ENCODE assay signal across 8 mouse cellular contexts in genomic region chr4:48690640-48691039, GRCm38 (mm10). TPM values are rescaled to one million over a fixed set of nuclear protein-coding genes. Genes with fewer than 3 reads are reported as not detected.
DNase-seq lines count a peak whose midpoint lies in the region; ATAC-seq and TF ChIP-seq lines count a peak whose summit lies in the region.

No protein-coding gene starts in this region.

- H3K9ac ChIP-seq in ES-E14 (ENCODE audit: insufficient read depth, low read depth, low read length, poor library complexity, severe bottlenecking): peak overlapping the region; percentile 49; the same call in 1 of the 2 replicates
- no peak overlapping the region for H3K9ac ChIP-seq in liver, embryonic 14.5 days (replicated peaks)

- no peaks in the 10 kb centered on the region for H3K9me3 ChIP-seq in heart, embryonic 10.5 days
- no peaks in the 10 kb centered on the region for H3K9me3 ChIP-seq in ES-E14 (ENCODE audit: control insufficient read depth, insufficient read depth, low read depth, low read length)
- H3K9me3 ChIP-seq in liver, embryonic 14.5 days (ENCODE audit: control insufficient read depth, low read length): no peaks in the 10 kb centered on the region

- H3K27ac ChIP-seq in heart, embryonic 10.5 days: no peak overlapping the region
- no peak overlapping the region for H3K27ac ChIP-seq in ES-E14 (ENCODE audit: insufficient read depth, low read depth, low read length, poor library complexity, severe bottlenecking)
- H3K27ac ChIP-seq in liver, embryonic 14.5 days: no peak overlapping the region

- no peaks in the 10 kb centered on the region for H3K4me1 ChIP-seq in heart, embryonic 10.5 days
- H3K4me1 ChIP-seq in ES-E14 (ENCODE audit: control insufficient read depth in 2 of 2, insufficient read depth in 2 of 2, low read length in 2 of 2, poor library complexity in 1 of 2): 0 out of 4 replicates have a peak, but pooled peaks cover 0 to 2% of the 10 kb centered on the region in 2 experiments
- no peaks in the 10 kb centered on the region for H3K4me1 ChIP-seq in liver, embryonic 14.5 days (replicated peaks; ENCODE audit: control insufficient read depth in 2 of 2, insufficient read depth in 2 of 2, low read length in 1 of 2)

- ATAC-seq in liver, embryonic 14.5 days (ENCODE audit: insufficient read depth): no peak

- no peak overlapping the region for H3K4me3 ChIP-seq in heart, embryonic 10.5 days
- H3K4me3 ChIP-seq in ES-E14 (ENCODE audit: insufficient read depth in 1 of 2, low read depth in 1 of 2, low read length in 2 of 2, poor library complexity in 1 of 2, severe bottlenecking in 1 of 2): peak overlapping the region in 1 of 2 experiments; percentile 52; a peak in 2 of 4 replicates
- no peak overlapping the region for H3K4me3 ChIP-seq in liver, embryonic 14.5 days (ENCODE audit: insufficient read depth in 1 of 2, low read depth in 2 of 2, low read length in 2 of 2)

- peak; percentile 44 to 71 for DNase-seq in heart, postnatal 10 days
- DNase-seq in heart, embryonic 10.5 days (ENCODE audit: low spot score): no peak
- peak; percentile 50 for DNase-seq in ES-E14 (ENCODE audit: low read depth, low spot score)
- DNase-seq in cerebellum, postnatal 36 days: peak; percentile 82 to 84
- peak; percentile 10 to 30 for DNase-seq in kidney, adult 8-10 months
- DNase-seq in liver, embryonic 14.5 days (ENCODE audit: low read depth in 3 of 3, low spot score in 3 of 3): peak in 1 of 3 experiments; percentile 11
- peak; percentile 69 for DNase-seq in right cerebral cortex, postnatal 14 days
- DNase-seq in adrenal gland, adult 2 months: no peak

- H3K27me3 ChIP-seq in heart, embryonic 10.5 days (ENCODE audit: insufficient read depth, poor library complexity, severe bottlenecking): no peaks in the 10 kb centered on the region
- no peaks in the 10 kb centered on the region for H3K27me3 ChIP-seq in liver, embryonic 14.5 days (ENCODE audit: control insufficient read depth, insufficient read depth, low read length)

- 77% methylated on average over 9 of the region's 9 CpGs for WGBS in heart, embryonic 10.5 days
- WGBS in liver, embryonic 14.5 days (ENCODE audit: insufficient replicate concordance): 64% methylated on average over 9 of the region's 9 CpGs

- no peaks in the 10 kb centered on the region for H3K36me3 ChIP-seq in heart, embryonic 10.5 days
- no peaks in the 10 kb centered on the region; the same call in 1 of the 2 replicates for H3K36me3 ChIP-seq in ES-E14 (ENCODE audit: control insufficient read depth, insufficient read depth, low read length, poor library complexity, severe bottlenecking)
- no peaks in the 10 kb centered on the region for H3K36me3 ChIP-seq in liver, embryonic 14.5 days (replicated peaks; ENCODE audit: control insufficient read depth, insufficient read depth, low read depth)

- in situ Hi-C loops in ES-E14 (cut with MboI; ENCODE audit: low sequenced_read_pairs in 2 of 2, unreplicated experiment in 2 of 2): no loop called here

- TF ChIP-seq EP300 in liver, embryonic 14.5 days (IDR thresholded peaks at IDR 0.05; ENCODE audit: low read depth): no peak

- intact Hi-C loops in heart, postnatal 10 days (cut with DNase I): loop anchor here (1.0 to 5.0 kb wide), 3 partner anchors 82 to 632 kb away; no protein-coding TSS in a partner anchor

- peak; percentile 64 for TF ChIP-seq CTCF in liver, embryonic 14.5 days (IDR thresholded peaks at IDR 0.05; ENCODE audit: low read depth)

- no peak overlapping the region for H3K4me2 ChIP-seq in liver, embryonic 14.5 days (ENCODE audit: low read depth)

TF ChIP-seq in ES-E14, 5 proteins besides CTCF, POLR2A, EP300 and RAD21:
- TF ChIP-seq ZC3H11A (IDR thresholded peaks at IDR 0.05; ENCODE audit: borderline replicate concordance, low read depth, low read length) (no peak), CHD2 (IDR thresholded peaks at IDR 0.05; ENCODE audit: low read depth, low read length) (no peak), ZNF384 (IDR thresholded peaks at IDR 0.05; ENCODE audit: low read depth, low read length) (no peak), HCFC1 (IDR thresholded peaks at IDR 0.05; ENCODE audit: borderline replicate concordance, insufficient read depth, low read length) (no peak), MAFK (IDR thresholded peaks at IDR 0.05; ENCODE audit: insufficient read depth, low read depth, low read length) (no peak)

RNA-seq across cellular contexts. Expression of gene Cavin4, which starts 27.3 kb away (rescaled TPM):
- 100 to 1,000 TPM in 1 of 2 experiments, 10 to 100 TPM in 1; 85.0 to 106 TPM for total RNA-seq in heart, postnatal 10 days (2021)
- 0.89 and 1.1 TPM in 2 replicates for polyA plus RNA-seq in heart, embryonic 10.5 days (2016; fragmentation: Nextera tagmentation; extraction: Ambion mirVana)
- total RNA-seq in ES-E14 (2012; rRNA removed): 6.8 and 7.9 TPM in 2 replicates
- polyA plus RNA-seq in liver, embryonic 14.5 days (2012; rRNA removed): 0.02 and 0.03 TPM in 2 replicates
- not detected in 2 replicates for polyA plus RNA-seq in liver, embryonic 14.5 days (2014; fragmentation: Nextera tagmentation; extraction: Ambion mirVana)
- total RNA-seq in adrenal gland, adult 2 months (2021): under 1 TPM; 0.26 to 0.28 TPM
- not detected in 2 replicates for polyA plus RNA-seq in adrenal gland, adult 2 months (2012; rRNA removed)

Comparison
In these comparisons a context has a peak if more than half of its experiments do, and no peak if none do; other contexts are left out.
1. DNase-seq: peak in heart, postnatal 10 days (2 of 2), ES-E14 (single experiment), cerebellum, postnatal 36 days (2 of 2), kidney, adult 8-10 months (2 of 2) and right cerebral cortex, postnatal 14 days (single experiment); none in heart, embryonic 10.5 days (single experiment) and adrenal gland, adult 2 months (single experiment).